Mouse (Mus musculus): ENCODE measurements around the gene Adcy9. TPM values are rescaled to one million over a fixed set of nuclear protein-coding genes. Genes with fewer than 3 reads are reported as not detected.

Gene Adcy9
- polyA plus RNA-seq, 1 experiment from 2014 or later: 1.3 TPM

DNA sequence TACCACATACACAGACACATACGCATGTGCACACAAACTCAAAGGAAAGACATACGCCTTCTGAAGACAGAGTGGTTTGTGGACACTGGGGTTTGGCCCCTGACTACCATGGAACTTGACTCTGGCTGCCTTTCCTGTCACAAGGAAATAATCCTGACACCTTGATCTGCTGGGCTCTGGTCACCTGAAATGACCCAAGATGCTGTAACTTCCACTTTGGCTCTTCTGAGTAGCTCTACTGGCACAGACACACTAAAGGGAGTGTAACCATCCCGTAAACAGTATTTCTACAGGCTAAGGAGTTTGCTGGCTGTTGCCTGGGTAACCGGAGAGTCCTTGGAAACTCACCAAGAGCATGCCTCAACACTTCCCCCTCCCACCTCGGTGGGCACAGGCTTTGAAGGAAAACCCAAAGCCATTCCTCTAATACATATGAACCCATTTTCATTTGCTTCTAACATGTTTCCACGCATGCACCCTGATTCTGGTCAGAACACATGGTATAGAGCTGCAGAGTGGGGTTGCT, 102.2 kb downstream of the Adcy9 start:
- Histone ChIP-seq H3K27me3 (ENCODE audit: insufficient read depth, low read length) (no peaks in the 10 kb centered on the region), H3K9me3 (replicated peaks; ENCODE audit: low read length) (no peaks in the 10 kb centered on the region), H3K4me3 (replicated peaks; ENCODE audit: low read depth, low read length) (no peak overlapping the region), H3K4me1 (replicated peaks; ENCODE audit: insufficient read depth, low read length) (no peaks in the 10 kb centered on the region), H3K9ac (ENCODE audit: low read depth, low read length) (no peak overlapping the region), H3K36me3 (ENCODE audit: insufficient read depth, low read length) (no peaks in the 10 kb centered on the region), H3K27ac (no peak overlapping the region), H3K4me2 (ENCODE audit: low read length) (no peak overlapping the region)
- WGBS: 67% methylated on average over 6 of the region's 6 CpGs
- DNase-seq (ENCODE audit: low spot score) (no peak), ATAC-seq (replicated peaks; ENCODE audit: low FRiP score, low read depth) (no peak)
- no peak for TF ChIP-seq CTCF (IDR thresholded peaks at IDR 0.05; ENCODE audit: low read depth)

DNA sequence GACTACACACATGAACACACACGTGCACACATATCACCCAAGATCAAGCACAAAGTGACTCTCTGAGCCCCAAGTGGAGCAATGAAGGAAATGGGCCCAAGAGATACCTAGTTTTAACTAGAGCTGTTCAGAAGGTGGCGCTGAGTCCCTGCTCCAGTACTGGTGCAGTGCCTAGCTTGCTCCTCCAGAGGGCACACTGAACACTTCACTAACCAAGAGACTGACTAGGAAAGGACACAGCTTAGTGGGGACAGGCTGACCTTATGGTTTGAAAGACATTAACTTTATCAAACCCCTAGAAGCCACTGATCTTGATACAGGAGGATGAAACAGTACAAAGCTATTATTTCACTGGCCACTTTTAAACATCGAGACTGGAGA, 104.2 kb downstream of the Adcy9 start:
- H3K9me3 ChIP-seq (replicated peaks; ENCODE audit: low read length): no peaks in the 10 kb centered on the region
- 34% methylated on average over 3 of the region's 3 CpGs for WGBS
- no peaks in the 10 kb centered on the region for H3K4me1 ChIP-seq (replicated peaks; ENCODE audit: insufficient read depth, low read length)
- no peak overlapping the region for H3K27ac ChIP-seq
- no peaks in the 10 kb centered on the region for H3K36me3 ChIP-seq (ENCODE audit: insufficient read depth, low read length)
- DNase-seq (ENCODE audit: low spot score) (peak; percentile 95), ATAC-seq (replicated peaks; ENCODE audit: low FRiP score, low read depth) (peak; percentile 69)
- H3K4me2 ChIP-seq (ENCODE audit: low read length): no peak overlapping the region
- H3K9ac ChIP-seq (ENCODE audit: low read depth, low read length): no peak overlapping the region
- H3K4me3 ChIP-seq (replicated peaks; ENCODE audit: low read depth, low read length): no peak overlapping the region
- peak; percentile 99 for TF ChIP-seq CTCF (IDR thresholded peaks at IDR 0.05; ENCODE audit: low read depth)
- no peaks in the 10 kb centered on the region for H3K27me3 ChIP-seq (ENCODE audit: insufficient read depth, low read length)

DNA sequence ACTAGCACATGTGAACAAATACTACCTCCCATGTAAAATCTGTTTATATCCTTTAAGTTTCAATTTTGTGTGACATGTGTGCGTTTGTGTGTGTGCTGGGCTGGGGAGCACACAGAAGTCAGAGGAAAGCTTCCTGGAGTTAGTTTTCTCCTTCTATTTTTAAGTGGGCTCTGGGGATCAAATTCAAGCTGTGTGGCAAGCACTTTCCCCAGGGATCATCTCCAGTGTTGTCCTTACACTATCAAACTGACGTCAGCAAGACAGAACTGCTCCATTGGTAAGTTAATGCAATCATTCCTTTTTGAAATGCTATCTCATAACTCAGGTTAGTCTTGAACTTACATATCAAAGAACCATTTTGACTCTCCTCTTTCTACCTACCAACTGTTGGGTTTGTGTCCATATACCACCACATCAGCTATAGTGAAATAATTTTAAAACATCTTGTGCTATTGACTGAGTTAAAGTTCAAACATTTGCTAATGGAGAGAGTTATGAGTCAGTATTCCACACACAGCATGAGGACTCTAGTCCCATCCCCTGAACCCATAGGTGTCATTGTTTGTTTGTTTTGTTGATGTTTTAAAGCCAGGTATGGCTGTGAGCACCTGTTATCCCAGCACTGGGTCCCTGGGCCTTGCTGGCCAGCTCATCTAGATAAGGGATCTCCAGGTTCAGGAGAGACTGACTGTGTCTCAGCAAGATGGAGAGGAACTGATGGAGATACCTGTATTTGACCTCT, 104.8 kb downstream of the Adcy9 start:
- Histone ChIP-seq H3K9ac (ENCODE audit: low read depth, low read length) (no peak overlapping the region), H3K36me3 (ENCODE audit: insufficient read depth, low read length) (no peaks in the 10 kb centered on the region), H3K27ac (no peak overlapping the region), H3K4me1 (replicated peaks; ENCODE audit: insufficient read depth, low read length) (no peaks in the 10 kb centered on the region), H3K4me2 (ENCODE audit: low read length) (no peak overlapping the region), H3K4me3 (replicated peaks; ENCODE audit: low read depth, low read length) (no peak overlapping the region), H3K27me3 (ENCODE audit: insufficient read depth, low read length) (no peaks in the 10 kb centered on the region), H3K9me3 (replicated peaks; ENCODE audit: low read length) (no peaks in the 10 kb centered on the region)
- ATAC-seq (replicated peaks; ENCODE audit: low FRiP score, low read depth) (no peak; the same call in 1 of the 2 replicates), DNase-seq (ENCODE audit: low spot score) (no peak)
- TF ChIP-seq CTCF (IDR thresholded peaks at IDR 0.05; ENCODE audit: low read depth): no peak
- 78% methylated on average over 2 of the region's 2 CpGs for WGBS

DNA sequence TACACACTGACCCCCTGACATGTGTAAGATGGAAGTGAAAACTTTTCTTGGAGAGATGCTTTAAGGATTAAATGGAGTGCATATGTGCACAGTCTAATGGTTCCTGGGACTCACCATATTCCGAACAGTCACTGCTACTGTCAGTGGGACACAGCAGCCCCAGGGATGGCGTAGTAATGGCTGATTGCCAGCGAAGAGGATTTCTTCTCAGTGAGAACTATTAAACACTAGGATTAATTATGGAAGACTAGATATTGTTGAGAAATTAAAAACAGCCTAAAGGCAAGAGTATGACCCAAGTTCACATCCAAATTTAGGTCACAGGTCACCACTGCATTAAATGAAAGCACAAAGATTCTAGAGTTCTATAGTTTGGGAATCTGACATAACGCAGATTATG, 105.4 kb downstream of the Adcy9 start:
- H3K4me3 ChIP-seq (replicated peaks; ENCODE audit: low read depth, low read length): no peak overlapping the region
- DNase-seq (ENCODE audit: low spot score) (no peak), ATAC-seq (replicated peaks; ENCODE audit: low FRiP score, low read depth) (no peak)
- 94% methylated on average over 4 of the region's 4 CpGs for WGBS
- H3K4me2 ChIP-seq (ENCODE audit: low read length): no peak overlapping the region
- no peaks in the 10 kb centered on the region for H3K36me3 ChIP-seq (ENCODE audit: insufficient read depth, low read length)
- no peak overlapping the region for H3K9ac ChIP-seq (ENCODE audit: low read depth, low read length)
- no peaks in the 10 kb centered on the region for H3K9me3 ChIP-seq (replicated peaks; ENCODE audit: low read length)
- no peak for TF ChIP-seq CTCF (IDR thresholded peaks at IDR 0.05; ENCODE audit: low read depth)
- H3K27ac ChIP-seq: no peak overlapping the region
- no peaks in the 10 kb centered on the region for H3K27me3 ChIP-seq (ENCODE audit: insufficient read depth, low read length)
- H3K4me1 ChIP-seq (replicated peaks; ENCODE audit: insufficient read depth, low read length): no peaks in the 10 kb centered on the region

DNA sequence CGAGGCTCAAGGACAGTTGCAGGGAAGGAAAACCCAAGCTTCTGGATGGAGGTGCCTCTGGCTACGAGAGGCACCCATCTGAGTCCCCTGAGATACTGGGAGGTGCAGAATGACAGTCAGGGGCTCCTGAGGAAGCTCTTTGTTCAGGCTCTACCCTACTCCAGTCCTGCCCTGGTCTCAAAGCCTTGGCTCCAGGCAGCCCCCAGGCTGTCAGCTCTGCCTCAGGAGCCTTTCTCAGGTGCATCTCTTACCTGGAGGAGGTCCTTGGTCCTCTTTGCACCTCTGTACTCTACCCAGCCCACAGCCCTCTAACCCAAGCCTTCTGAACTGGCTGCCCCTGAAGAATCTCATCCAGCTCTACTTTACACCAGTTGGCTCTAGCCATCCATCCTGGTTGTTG, 108.3 kb downstream of the Adcy9 start:
- H3K27ac ChIP-seq: no peak overlapping the region
- no peaks in the 10 kb centered on the region for H3K36me3 ChIP-seq (ENCODE audit: insufficient read depth, low read length)
- TF ChIP-seq CTCF (IDR thresholded peaks at IDR 0.05; ENCODE audit: low read depth): no peak
- H3K27me3 ChIP-seq (ENCODE audit: insufficient read depth, low read length): no peaks in the 10 kb centered on the region
- H3K4me2 ChIP-seq (ENCODE audit: low read length): no peak overlapping the region
- no peak overlapping the region for H3K4me3 ChIP-seq (replicated peaks; ENCODE audit: low read depth, low read length)
- WGBS: 68% methylated on average over 2 of the region's 2 CpGs
- no peak overlapping the region for H3K9ac ChIP-seq (ENCODE audit: low read depth, low read length)
- H3K4me1 ChIP-seq (replicated peaks; ENCODE audit: insufficient read depth, low read length): no peaks in the 10 kb centered on the region
- DNase-seq (ENCODE audit: low spot score) (no peak), ATAC-seq (replicated peaks; ENCODE audit: low FRiP score, low read depth) (no peak)
- H3K9me3 ChIP-seq (replicated peaks; ENCODE audit: low read length): no peaks in the 10 kb centered on the region

DNA sequence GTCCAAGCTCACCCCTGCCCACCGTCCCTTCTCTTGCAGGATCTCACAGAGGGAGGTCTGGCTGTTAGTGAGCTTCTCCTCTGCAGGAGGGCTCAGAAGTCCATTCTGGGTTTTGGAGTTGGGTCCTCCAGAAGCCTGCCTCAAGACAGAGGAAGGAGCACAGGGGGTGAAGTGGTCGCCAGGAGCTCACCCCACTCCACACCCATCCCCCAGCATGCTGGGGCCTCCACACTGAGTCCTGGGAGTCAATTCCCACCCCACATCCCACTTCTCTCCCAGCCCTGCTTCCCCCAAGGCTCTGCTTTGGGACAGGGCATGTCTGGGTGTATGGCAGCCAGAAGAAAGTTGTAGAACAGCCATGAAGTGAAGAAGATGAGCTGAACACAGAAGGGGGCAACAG, 108.7 kb downstream of the Adcy9 start:
- Histone ChIP-seq H3K4me1 (replicated peaks; ENCODE audit: insufficient read depth, low read length) (no peaks in the 10 kb centered on the region), H3K27ac (no peak overlapping the region)

More for the DNA sequence above, 108.7 kb downstream of the Adcy9 start:
- Histone ChIP-seq H3K9ac (ENCODE audit: low read depth, low read length) (no peak overlapping the region), H3K4me2 (ENCODE audit: low read length) (no peak overlapping the region), H3K27me3 (ENCODE audit: insufficient read depth, low read length) (no peaks in the 10 kb centered on the region), H3K4me3 (replicated peaks; ENCODE audit: low read depth, low read length) (no peak overlapping the region), H3K9me3 (replicated peaks; ENCODE audit: low read length) (no peaks in the 10 kb centered on the region), H3K36me3 (ENCODE audit: insufficient read depth, low read length) (no peaks in the 10 kb centered on the region)
- ATAC-seq (replicated peaks; ENCODE audit: low FRiP score, low read depth): no peak
- TF ChIP-seq CTCF (IDR thresholded peaks at IDR 0.05; ENCODE audit: low read depth): no peak
- 67% methylated on average over 2 of the region's 2 CpGs for WGBS
- DNase-seq (ENCODE audit: low spot score): no peak
